Comparison of ENCODE assay signal across 9 mouse cellular contexts in genomic region chr9:35535110-35535509, GRCm38 (mm10). TPM values are rescaled to one million over a fixed set of nuclear protein-coding genes. Genes with fewer than 3 reads are reported as not detected.
A peak's percentile ranks its signal among the peaks of the same experiment; 100 is the strongest.
DNase-seq lines count a peak whose midpoint lies in the region; ATAC-seq and TF ChIP-seq lines count a peak whose summit lies in the region.
"Had no signal": no experiment of that assay in that cellular context is flagged by ENCODE, and none has a peak within 500 bp of the region (broad histone marks: within the 10 kb centered on the region; RNA-seq: fewer than 3 reads in every experiment).

No protein-coding gene starts in this region.

- no peaks in the 10 kb centered on the region; the same call in 1 of the 2 replicates for H3K4me1 ChIP-seq in embryonic fibroblast, embryonic 13.5 days (ENCODE audit: control insufficient read depth, insufficient read depth, low read length)
- H3K4me1 ChIP-seq in hindbrain, embryonic 15.5 days (replicated peaks): no peaks in the 10 kb centered on the region

- no peak overlapping the region for H3K27ac ChIP-seq in embryonic fibroblast, embryonic 13.5 days (ENCODE audit: insufficient read depth, low read length)
- H3K27ac ChIP-seq in hindbrain, embryonic 15.5 days (replicated peaks): no peak overlapping the region

- H3K4me3 ChIP-seq in embryonic fibroblast, embryonic 13.5 days (ENCODE audit: insufficient read depth, low read length): no peak overlapping the region
- no peak overlapping the region for H3K4me3 ChIP-seq in hindbrain, embryonic 15.5 days

- 8% methylated on average over 2 of the region's 2 CpGs for WGBS in hindbrain, embryonic 15.5 days

- peak; percentile 28; the same call in 1 of the 2 replicates for TF ChIP-seq CTCF in embryonic fibroblast, embryonic 13.5 days (IDR thresholded peaks at IDR 0.05; ENCODE audit: borderline replicate concordance, insufficient read depth, low read length)

- no peaks in the 10 kb centered on the region for H3K36me3 ChIP-seq in hindbrain, embryonic 15.5 days

- TF ChIP-seq POLR2A in embryonic fibroblast, embryonic 13.5 days (IDR thresholded peaks at IDR 0.05; ENCODE audit: low read depth, low read length): no peak

- ATAC-seq in hindbrain, embryonic 15.5 days (ENCODE audit: low FRiP score, low read depth): peak; percentile 86

- H3K4me2 ChIP-seq in hindbrain, embryonic 15.5 days: no peak overlapping the region

- no peaks in the 10 kb centered on the region for H3K9me3 ChIP-seq in hindbrain, embryonic 15.5 days

- no peak overlapping the region for H3K9ac ChIP-seq in hindbrain, embryonic 15.5 days

- H3K27me3 ChIP-seq in hindbrain, embryonic 15.5 days: 0 out of 2 replicates have a peak, but pooled peaks cover 9% of the 10 kb centered on the region

- DNase-seq in ovary, postnatal 14 days (ENCODE audit: low spot score): peak; percentile 49
- DNase-seq in ovary, postnatal 36 days (ENCODE audit: low spot score): no peak
- peak; percentile 71 for DNase-seq in brain, adult 2 months (ENCODE audit: low read depth, low spot score)
- peak; percentile 38 for DNase-seq in liver
- DNase-seq in naive thymus-derived CD4-positive, alpha-beta T cell, adult 2 months (ENCODE audit: low read depth): peak; percentile 66
- peak; percentile 43 for DNase-seq in thymus, postnatal 25 days

RNA-seq across cellular contexts. Expression of gene Gm1113, which starts 17.0 kb away (rescaled TPM):
- not detected in 2 replicates for polyA plus RNA-seq in embryonic fibroblast, embryonic 13.5 days (2011; ENCODE audit: insufficient read length, low read depth, missing spikeins)
- polyA plus RNA-seq in hindbrain, embryonic 15.5 days (2015; fragmentation: Nextera tagmentation; extraction: Ambion mirVana): not detected in 2 replicates
- polyA plus RNA-seq: frontal cortex, adult 2 months had no signal

RNA-seq across cellular contexts. Expression of gene Ddx25, which starts 23.2 kb away (rescaled TPM):
- 0.26 and 0.28 TPM in 2 replicates for polyA plus RNA-seq in embryonic fibroblast, embryonic 13.5 days (2011; ENCODE audit: insufficient read length, low read depth, missing spikeins)
- polyA plus RNA-seq in hindbrain, embryonic 15.5 days (2015; fragmentation: Nextera tagmentation; extraction: Ambion mirVana): 26.4 and 28.7 TPM in 2 replicates

RNA-seq across cellular contexts. Expression of gene Pus3, which starts 23.3 kb away (rescaled TPM):
- 9.6 and 12.7 TPM in 2 replicates for polyA plus RNA-seq in embryonic fibroblast, embryonic 13.5 days (2011; ENCODE audit: insufficient read length, low read depth, missing spikeins)
- polyA plus RNA-seq in hindbrain, embryonic 15.5 days (2015; fragmentation: Nextera tagmentation; extraction: Ambion mirVana): 15.6 and 16.6 TPM in 2 replicates

RNA-seq across cellular contexts. Expression of gene Pate2, which starts 35.0 kb away (rescaled TPM):
- 0.23 and 0.53 TPM in 2 replicates for polyA plus RNA-seq in embryonic fibroblast, embryonic 13.5 days (2011; ENCODE audit: insufficient read length, low read depth, missing spikeins)
- polyA plus RNA-seq in hindbrain, embryonic 15.5 days (2015; fragmentation: Nextera tagmentation; extraction: Ambion mirVana): 0.94 and 0.97 TPM in 2 replicates

RNA-seq across cellular contexts. Expression of gene Hyls1, which starts 35.1 kb away (rescaled TPM):
- 11.2 and 12.9 TPM in 2 replicates for polyA plus RNA-seq in embryonic fibroblast, embryonic 13.5 days (2011; ENCODE audit: insufficient read length, low read depth, missing spikeins)
- 15.3 and 16.2 TPM in 2 replicates for polyA plus RNA-seq in hindbrain, embryonic 15.5 days (2015; fragmentation: Nextera tagmentation; extraction: Ambion mirVana)

Comparison
In these comparisons a context has a peak if more than half of its experiments do, and no peak if none do; other contexts are left out.
1. RNA of gene Ddx25, which starts 23.2 kb away (polyA plus RNA-seq): 26.4 to 28.7 TPM in hindbrain, embryonic 15.5 days; 0.26 to 0.28 TPM in embryonic fibroblast, embryonic 13.5 days; every median in the first group is over 10 times any median in the second.